Mouse (Mus musculus): ENCODE results near the gene Psma3. TPM values are rescaled to one million over a fixed set of nuclear protein-coding genes. Genes with fewer than 3 reads are reported as not detected.
"Not testable (repeated sequence)": the region's sequence is repeated elsewhere in the genome, so short reads cannot be mapped to it uniquely, and the experiment has no call there.

Psma3 gene
- polyA plus RNA-seq, 1 experiment from 2014 or later: 388 TPM

- H3K27me3 ChIP-seq: no peaks in the 10 kb centered on the region
- H3K4me1 ChIP-seq (replicated peaks): no peaks in the 10 kb centered on the region
- no peak overlapping the region for H3K27ac ChIP-seq
- no peak overlapping the region for H3K4me3 ChIP-seq
- peaks cover 79% of the 10 kb centered on the region for H3K36me3 ChIP-seq
- no peak for ATAC-seq (replicated peaks; ENCODE audit: insufficient number of reproducible peaks, insufficient read depth, low FRiP score, low read depth)
- H3K9me3 ChIP-seq (replicated peaks): no peaks in the 10 kb centered on the region
- WGBS: 94% methylated on average over 10 of the region's 10 CpGs
- H3K4me2 ChIP-seq: no peak overlapping the region
- no peak overlapping the region for H3K9ac ChIP-seq
Observed at GRCm38 (mm10) chr12:71024411-71024810, 50.0 kb downstream of the Psma3 start.

- H3K4me2 ChIP-seq; ATAC-seq (replicated peaks; ENCODE audit: insufficient number of reproducible peaks, insufficient read depth, low FRiP score, low read depth); H3K4me3 ChIP-seq; H3K9ac ChIP-seq; H3K27me3 ChIP-seq; H3K9me3 ChIP-seq (replicated peaks); H3K27ac ChIP-seq; H3K4me1 ChIP-seq (replicated peaks): not testable (repeated sequence)
- 88% methylated on average over 8 of the region's 8 CpGs for WGBS
- H3K36me3 ChIP-seq: peaks cover 62% of the 10 kb centered on the region
Observed at GRCm38 (mm10) chr12:71028265-71028664, 53.8 kb downstream of the Psma3 start.

GRCm38 (mm10) chr12:71030260-71030659 is 55.8 kb downstream of the Psma3 start:
- no peaks in the 10 kb centered on the region for H3K9me3 ChIP-seq (replicated peaks)
- H3K4me1 ChIP-seq (replicated peaks): no peaks in the 10 kb centered on the region
- no peak for ATAC-seq (replicated peaks; ENCODE audit: insufficient number of reproducible peaks, insufficient read depth, low FRiP score, low read depth)
- no peak overlapping the region for H3K27ac ChIP-seq
- no peak overlapping the region for H3K4me3 ChIP-seq
- H3K27me3 ChIP-seq: no peaks in the 10 kb centered on the region
- 86% methylated on average over 8 of the region's 8 CpGs for WGBS
- no peak overlapping the region for H3K4me2 ChIP-seq
- peaks cover 42% of the 10 kb centered on the region for H3K36me3 ChIP-seq
- H3K9ac ChIP-seq: no peak overlapping the region

- Histone ChIP-seq H3K27ac (no peak overlapping the region), H3K4me2 (no peak overlapping the region), H3K9ac (no peak overlapping the region), H3K4me3 (no peak overlapping the region), H3K27me3 (no peaks in the 10 kb centered on the region), H3K36me3 (peaks cover 37% of the 10 kb centered on the region), H3K9me3 (replicated peaks) (no peaks in the 10 kb centered on the region), H3K4me1 (replicated peaks) (no peaks in the 10 kb centered on the region)
- ATAC-seq (replicated peaks; ENCODE audit: insufficient number of reproducible peaks, insufficient read depth, low FRiP score, low read depth): no peak
- WGBS: 88% methylated on average over 5 of the region's 5 CpGs
Observed at GRCm38 (mm10) chr12:71030722-71031121, 56.3 kb downstream of the Psma3 start.

GRCm38 (mm10) chr12:71035826-71036225 is 61.4 kb downstream of the Psma3 start:
- Histone ChIP-seq H3K27me3 (no peaks in the 10 kb centered on the region), H3K4me1 (replicated peaks) (no peaks in the 10 kb centered on the region), H3K36me3 (peaks cover 44% of the 10 kb centered on the region), H3K4me3 (no peak overlapping the region), H3K4me2 (no peak overlapping the region), H3K9ac (no peak overlapping the region), H3K27ac (no peak overlapping the region), H3K9me3 (replicated peaks) (no peaks in the 10 kb centered on the region)
- no peak for ATAC-seq (replicated peaks; ENCODE audit: insufficient number of reproducible peaks, insufficient read depth, low FRiP score, low read depth)
- 92% methylated on average over 4 of the region's 4 CpGs for WGBS

- Histone ChIP-seq H3K4me1 (replicated peaks) (no peaks in the 10 kb centered on the region), H3K27me3 (no peaks in the 10 kb centered on the region), H3K9me3 (replicated peaks) (no peaks in the 10 kb centered on the region), H3K27ac (no peak overlapping the region), H3K4me2 (no peak overlapping the region), H3K4me3 (no peak overlapping the region), H3K9ac (no peak overlapping the region), H3K36me3 (peaks cover 49% of the 10 kb centered on the region)
- WGBS: 89% methylated on average over 12 of the region's 12 CpGs
- no peak for ATAC-seq (replicated peaks; ENCODE audit: insufficient number of reproducible peaks, insufficient read depth, low FRiP score, low read depth)
Observed at GRCm38 (mm10) chr12:71036729-71037404, 62.4 kb downstream of the Psma3 start.

- H3K4me2 ChIP-seq: no peak overlapping the region
- H3K36me3 ChIP-seq: peaks cover 55% of the 10 kb centered on the region
- no peak overlapping the region; the same call in 1 of the 2 replicates for H3K27ac ChIP-seq
- no peak overlapping the region for H3K9ac ChIP-seq
- 89% methylated on average over 7 of the region's 7 CpGs for WGBS
- no peak overlapping the region for H3K4me3 ChIP-seq
- ATAC-seq (replicated peaks; ENCODE audit: insufficient number of reproducible peaks, insufficient read depth, low FRiP score, low read depth): no peak
- no peaks in the 10 kb centered on the region for H3K9me3 ChIP-seq (replicated peaks)
- no peaks in the 10 kb centered on the region for H3K4me1 ChIP-seq (replicated peaks)
- H3K27me3 ChIP-seq: no peaks in the 10 kb centered on the region
Observed at GRCm38 (mm10) chr12:71040462-71040861, 66.0 kb downstream of the Psma3 start.

GRCm38 (mm10) chr12:71042451-71042850 is 68.0 kb downstream of the Psma3 start:
- H3K27me3 ChIP-seq: no peaks in the 10 kb centered on the region
- WGBS: 97% methylated on average over 1 of the region's 1 CpGs
- no peak for ATAC-seq (replicated peaks; ENCODE audit: insufficient number of reproducible peaks, insufficient read depth, low FRiP score, low read depth)

GRCm38 (mm10) chr12:71043571-71043970 is 69.2 kb downstream of the Psma3 start:
- Histone ChIP-seq H3K4me3 (no peak overlapping the region), H3K27me3 (no peaks in the 10 kb centered on the region), H3K9ac (no peak overlapping the region), H3K4me1 (replicated peaks) (peaks cover 8% of the 10 kb centered on the region), H3K9me3 (replicated peaks) (no peaks in the 10 kb centered on the region), H3K4me2 (no peak overlapping the region), H3K27ac (no peak overlapping the region), H3K36me3 (peaks cover 47% of the 10 kb centered on the region)
- no peak for ATAC-seq (replicated peaks; ENCODE audit: insufficient number of reproducible peaks, insufficient read depth, low FRiP score, low read depth)
- WGBS: 96% methylated on average over 3 of the region's 3 CpGs

More at GRCm38 (mm10) chr12:71042451-71042850, 68.0 kb downstream of the Psma3 start:
- H3K36me3 ChIP-seq: peaks cover 55% of the 10 kb centered on the region
- H3K9me3 ChIP-seq (replicated peaks): no peaks in the 10 kb centered on the region
- no peaks in the 10 kb centered on the region for H3K4me1 ChIP-seq (replicated peaks)
- H3K4me2 ChIP-seq: no peak overlapping the region
- no peak overlapping the region for H3K4me3 ChIP-seq
- H3K9ac ChIP-seq: no peak overlapping the region
- no peak overlapping the region for H3K27ac ChIP-seq

- H3K9ac ChIP-seq: no peak overlapping the region
- ATAC-seq (replicated peaks; ENCODE audit: insufficient number of reproducible peaks, insufficient read depth, low FRiP score, low read depth): no peak
- peaks cover 13% of the 10 kb centered on the region for H3K4me1 ChIP-seq (replicated peaks)
- H3K4me3 ChIP-seq: no peak overlapping the region
- H3K9me3 ChIP-seq (replicated peaks): no peaks in the 10 kb centered on the region
- H3K27ac ChIP-seq: no peak overlapping the region
- H3K36me3 ChIP-seq: peaks cover 40% of the 10 kb centered on the region
- H3K4me2 ChIP-seq: no peak overlapping the region
- no peaks in the 10 kb centered on the region for H3K27me3 ChIP-seq
- WGBS: 88% methylated on average over 2 of the region's 2 CpGs
Observed at GRCm38 (mm10) chr12:71044488-71044887, 70.1 kb downstream of the Psma3 start.
